Mouse (Mus musculus) testis, adult 2 months (tissue): ENCODE data around the gene Slco3a1. TPM values are rescaled to one million over a fixed set of nuclear protein-coding genes. Genes with fewer than 3 reads are reported as not detected.

Source experiments
- H3K27ac ChIP-seq: fragments of 200-500 bp; 2 replicates; pipeline ENCODE4 v1.5.1; 2012; ENCODE audit warnings: low read depth, low read length; ENCODE audit not compliant: control insufficient read depth, insufficient read depth
- H3K27me3 ChIP-seq: fragments of 200-500 bp; 2 replicates; pipeline ENCODE4 v1.6.1; 2012; ENCODE audit warnings: mild to moderate bottlenecking, low read length, moderate library complexity; ENCODE audit not compliant: control insufficient read depth, insufficient read depth
- H3K36me3 ChIP-seq: fragments of 200-500 bp; 2 replicates; pipeline ENCODE4 v1.6.1; 2012; ENCODE audit warnings: mild to moderate bottlenecking, low read length; ENCODE audit not compliant: control insufficient read depth, insufficient read depth
- H3K4me1 ChIP-seq: fragments of 200-500 bp; 2 replicates; pipeline ENCODE4 v1.6.1; 2012; ENCODE audit warnings: low read length; ENCODE audit not compliant: control insufficient read depth, insufficient read depth
- H3K4me3 ChIP-seq: fragments of 200-500 bp; 2 replicates; pipeline ENCODE4 v1.5.1; 2012; ENCODE audit warnings: low read depth, mild to moderate bottlenecking, low read length, moderate library complexity, mixed read lengths; ENCODE audit not compliant: control insufficient read depth
- CTCF ChIP-seq: fragments of 200-500 bp; IDR thresholded peaks from 2 replicates; pipeline ENCODE4 v1.5.1; 2012; ENCODE audit warnings: low read depth, mild to moderate bottlenecking, inconsistent platforms, low read length, moderate library complexity; ENCODE audit not compliant: control insufficient read depth, insufficient read depth, insufficient replicate concordance
- POLR2A ChIP-seq: fragments of 200-500 bp; IDR thresholded peaks from 2 replicates; pipeline ENCODE4 v1.6.1; 2012; ENCODE audit warnings: low read depth, mild to moderate bottlenecking, inconsistent platforms, low read length, moderate library complexity; ENCODE audit not compliant: control insufficient read depth
- polyA plus RNA-seq: library from polyadenylated mRNA; depleted of rRNA; stranded (reverse); fragments of >200 nt; gene quantifications from 2 replicates; pipeline ENCODE4 v1.2.3, GENCODE M21; 2012

Gene Slco3a1
- polyA plus RNA-seq, 1 experiment: 67.7 TPM

- Histone ChIP-seq H3K4me3 (no peak overlapping the region), H3K27ac (no peak overlapping the region), H3K27me3 (no peaks in the 10 kb centered on the region), H3K36me3 (no peaks in the 10 kb centered on the region), H3K4me1 (peaks cover 2% of the 10 kb centered on the region; the same call in 1 of the 2 replicates)
- TF ChIP-seq POLR2A (no peak), CTCF (no peak)
These were observed 186.2 kb downstream of the Slco3a1 start for GRCm38 (mm10) chr7:74368256-74368980.

GRCm38 (mm10) chr7:74367350-74367749 lies 187.2 kb downstream of the Slco3a1 start:
- TF ChIP-seq CTCF: peak; percentile 29; the same call in 1 of the 2 replicates
- TF ChIP-seq POLR2A: no peak
- H3K27me3 ChIP-seq: no peaks in the 10 kb centered on the region
- H3K4me3 ChIP-seq: peak overlapping the region; percentile 26
- no peak overlapping the region for H3K27ac ChIP-seq
- no peaks in the 10 kb centered on the region for H3K36me3 ChIP-seq
- peaks cover 2% of the 10 kb centered on the region; the same call in 1 of the 2 replicates for H3K4me1 ChIP-seq

- no peaks in the 10 kb centered on the region for H3K27me3 ChIP-seq
- no peaks in the 10 kb centered on the region for H3K36me3 ChIP-seq
- TF ChIP-seq CTCF (no peak), POLR2A (no peak)
- no peak overlapping the region for H3K27ac ChIP-seq
- peak overlapping the region; percentile 33 for H3K4me3 ChIP-seq
- H3K4me1 ChIP-seq: peaks cover 2% of the 10 kb centered on the region; the same call in 1 of the 2 replicates
These were observed 189.0 kb downstream of the Slco3a1 start for GRCm38 (mm10) chr7:74365623-74366022.

GRCm38 (mm10) chr7:74364956-74365355 lies 189.6 kb downstream of the Slco3a1 start:
- Histone ChIP-seq H3K4me3 (no peak overlapping the region), H3K27me3 (no peaks in the 10 kb centered on the region), H3K4me1 (peaks cover 2% of the 10 kb centered on the region; the same call in 1 of the 2 replicates), H3K36me3 (no peaks in the 10 kb centered on the region), H3K27ac (no peak overlapping the region)
- TF ChIP-seq CTCF (no peak), POLR2A (no peak)

GRCm38 (mm10) chr7:74363440-74363839 lies 191.1 kb downstream of the Slco3a1 start:
- no peaks in the 10 kb centered on the region; the same call in 1 of the 2 replicates for H3K4me1 ChIP-seq
- no peaks in the 10 kb centered on the region for H3K36me3 ChIP-seq
- H3K27ac ChIP-seq: no peak overlapping the region
- no peaks in the 10 kb centered on the region for H3K27me3 ChIP-seq
- no peak overlapping the region for H3K4me3 ChIP-seq
- TF ChIP-seq POLR2A: no peak
- TF ChIP-seq CTCF: no peak; the same call in 1 of the 2 replicates

- H3K27me3 ChIP-seq: no peaks in the 10 kb centered on the region
- no peak overlapping the region for H3K4me3 ChIP-seq
- H3K4me1 ChIP-seq: no peaks in the 10 kb centered on the region; the same call in 1 of the 2 replicates
- no peaks in the 10 kb centered on the region for H3K36me3 ChIP-seq
- TF ChIP-seq POLR2A (no peak), CTCF (no peak)
- H3K27ac ChIP-seq: no peak overlapping the region
These were observed 192.9 kb downstream of the Slco3a1 start for GRCm38 (mm10) chr7:74361677-74362076.

- Histone ChIP-seq H3K4me1 (no peaks in the 10 kb centered on the region), H3K4me3 (no peak overlapping the region), H3K27me3 (no peaks in the 10 kb centered on the region), H3K27ac (no peak overlapping the region), H3K36me3 (no peaks in the 10 kb centered on the region)
- TF ChIP-seq POLR2A: no peak
- TF ChIP-seq CTCF: no peak
These were observed 197.6 kb downstream of the Slco3a1 start for GRCm38 (mm10) chr7:74357027-74357426.

- no peak overlapping the region for H3K4me3 ChIP-seq
- no peak overlapping the region for H3K27ac ChIP-seq
- TF ChIP-seq POLR2A: no peak
- TF ChIP-seq CTCF: no peak
- no peaks in the 10 kb centered on the region for H3K4me1 ChIP-seq
- H3K27me3 ChIP-seq: no peaks in the 10 kb centered on the region
- H3K36me3 ChIP-seq: no peaks in the 10 kb centered on the region
These were observed 199.9 kb downstream of the Slco3a1 start for GRCm38 (mm10) chr7:74354527-74355256.
